Mouse (Mus musculus): ENCODE data around the gene Cyp4f18. TPM values are rescaled to one million over a fixed set of nuclear protein-coding genes. Genes with fewer than 3 reads are reported as not detected.

The Cyp4f18 gene
- total RNA-seq, 2 experiments from 2014 or later: not detected

DNA sequence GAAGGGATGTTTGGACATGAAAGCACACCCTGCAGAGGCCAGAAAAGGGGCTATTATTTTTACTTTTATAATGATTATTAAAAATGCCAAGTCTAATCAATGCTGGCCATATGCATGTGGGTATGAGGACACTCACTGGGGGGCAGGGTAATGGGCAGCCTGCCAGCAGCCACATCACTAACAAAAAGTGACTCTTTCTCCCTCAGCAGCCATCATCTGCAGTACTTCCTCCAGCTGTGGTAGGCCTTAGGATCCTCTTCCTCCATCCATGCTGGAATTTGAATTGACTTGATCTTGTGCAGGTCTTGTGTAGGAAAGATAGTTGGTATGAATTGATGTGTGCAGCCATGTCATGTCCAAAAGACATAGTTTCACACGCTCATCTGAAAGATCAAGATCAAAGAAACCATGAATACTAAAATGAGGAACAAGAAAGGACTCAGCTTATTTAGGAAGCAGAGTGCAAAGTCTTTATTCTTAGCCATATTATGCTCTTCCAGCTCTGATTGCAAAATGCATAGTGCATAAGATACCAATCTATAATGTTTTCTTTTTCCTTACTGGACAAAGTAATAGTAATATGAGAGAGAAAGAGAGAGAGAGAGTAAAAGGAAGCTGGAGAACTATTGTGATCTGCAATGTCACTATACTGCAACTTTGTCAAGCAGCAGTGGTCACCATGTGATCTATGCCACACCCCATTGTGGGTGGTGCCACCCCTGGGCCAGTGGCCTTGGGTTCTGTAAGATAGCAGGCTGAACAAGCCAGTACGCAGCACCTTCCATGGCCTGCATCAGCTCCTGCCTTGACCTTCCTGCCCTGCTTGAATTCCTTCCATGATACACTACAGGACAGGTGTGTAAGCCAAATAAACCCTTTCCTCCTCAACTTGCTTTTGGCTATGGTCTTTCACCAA lies 68.9 kb downstream of the Cyp4f18 start:
- TF ChIP-seq CTCF (conservative IDR thresholded peaks at IDR 0.05): no peak
- Histone ChIP-seq H3K27ac (no peak overlapping the region), H3K4me3 (no peak overlapping the region)
- DNase-seq (ENCODE audit: low spot score in 2 of 2): no peak

Other genes with a start within 250 kb of the Cyp4f18 start
- 10 to 100 TPM; 11.5 to 11.6 TPM for gene Zfp709, start 127.6 kb downstream of the Cyp4f18 start, total RNA-seq (2021)
- 10 to 100 TPM; 13.0 to 20.6 TPM for gene Zfp882, start 101.0 kb downstream of the Cyp4f18 start, total RNA-seq (2021)
- gene Zfp617, start 101.0 kb downstream of the Cyp4f18 start, total RNA-seq (2021): 10 to 100 TPM; 26.5 to 26.6 TPM
- gene Zfp961, start 58.6 kb downstream of the Cyp4f18 start, total RNA-seq (2021): 10 to 100 TPM; 17.8 to 18.9 TPM
- not detected for gene Olfr372, start 31.6 kb upstream of the Cyp4f18 start, total RNA-seq (2021)
- not detected for gene Olfr373, start 73.6 kb upstream of the Cyp4f18 start, total RNA-seq (2021)
- not detected for gene Olfr374, start 97.4 kb upstream of the Cyp4f18 start, total RNA-seq (2021)
- gene Tpm4, start 125.3 kb upstream of the Cyp4f18 start, total RNA-seq (2021): 10 to 100 TPM; 25.2 to 25.4 TPM
- 10 to 100 TPM; 35.4 to 36.1 TPM for gene Rab8a, start 151.6 kb upstream of the Cyp4f18 start, total RNA-seq (2021)
- gene Hsh2d, start 180.0 kb upstream of the Cyp4f18 start, total RNA-seq (2021): under 1 TPM; 0.20 to 0.25 TPM
- not detected for gene Cib3, start 203.2 kb upstream of the Cyp4f18 start, total RNA-seq (2021)
- gene Gm11034, start 204.0 kb upstream of the Cyp4f18 start, total RNA-seq (2021): not detected
- gene Fam32a, start 210.1 kb upstream of the Cyp4f18 start, total RNA-seq (2021): 10 to 100 TPM; 56.1 to 63.4 TPM
- 10 to 100 TPM; 93.4 to 95.1 TPM for gene Ap1m1, start 230.4 kb upstream of the Cyp4f18 start, total RNA-seq (2021)